Mouse (Mus musculus): ENCODE results near the gene Tril. TPM values are rescaled to one million over a fixed set of nuclear protein-coding genes. Genes with fewer than 3 reads are reported as not detected.

Gene Tril
- polyA plus RNA-seq, 1 experiment from 2014 or later = 48.4 TPM

DNA sequence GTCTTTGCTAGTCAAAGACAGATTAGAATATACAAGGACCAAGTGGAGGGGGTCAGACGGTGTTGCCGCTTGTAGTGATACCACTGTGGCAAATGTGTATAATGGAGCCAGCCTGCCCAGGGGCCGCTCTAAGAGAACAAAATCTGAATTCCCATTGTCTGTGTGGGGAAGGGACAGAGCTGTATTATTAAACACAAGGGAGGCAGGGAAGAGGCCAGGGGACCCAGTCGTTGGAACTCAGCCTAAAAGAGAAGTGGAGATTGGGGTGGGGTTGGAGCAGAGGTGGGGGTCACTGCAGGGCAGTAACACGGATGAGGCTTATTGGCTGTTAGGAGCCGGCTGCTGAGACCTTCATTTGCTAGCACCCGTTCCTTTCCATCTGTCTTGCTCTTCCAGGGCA, 41.1 kb downstream of the Tril start:
- no peaks in the 10 kb centered on the region for H3K27me3 ChIP-seq
- no peak overlapping the region for H3K4me3 ChIP-seq
- H3K9ac ChIP-seq = no peak overlapping the region
- no peaks in the 10 kb centered on the region for H3K9me3 ChIP-seq
- H3K4me2 ChIP-seq = no peak overlapping the region
- no peaks in the 10 kb centered on the region for H3K36me3 ChIP-seq
- H3K27ac ChIP-seq = no peak overlapping the region
- WGBS = 57% methylated on average over 7 of the region's 7 CpGs
- no peak for ATAC-seq (ENCODE audit: borderline replicate concordance, extremely low read depth, low FRiP score, low TSS enrichment)
- H3K4me1 ChIP-seq = no peaks in the 10 kb centered on the region; the same call in 1 of the 2 replicates

DNA sequence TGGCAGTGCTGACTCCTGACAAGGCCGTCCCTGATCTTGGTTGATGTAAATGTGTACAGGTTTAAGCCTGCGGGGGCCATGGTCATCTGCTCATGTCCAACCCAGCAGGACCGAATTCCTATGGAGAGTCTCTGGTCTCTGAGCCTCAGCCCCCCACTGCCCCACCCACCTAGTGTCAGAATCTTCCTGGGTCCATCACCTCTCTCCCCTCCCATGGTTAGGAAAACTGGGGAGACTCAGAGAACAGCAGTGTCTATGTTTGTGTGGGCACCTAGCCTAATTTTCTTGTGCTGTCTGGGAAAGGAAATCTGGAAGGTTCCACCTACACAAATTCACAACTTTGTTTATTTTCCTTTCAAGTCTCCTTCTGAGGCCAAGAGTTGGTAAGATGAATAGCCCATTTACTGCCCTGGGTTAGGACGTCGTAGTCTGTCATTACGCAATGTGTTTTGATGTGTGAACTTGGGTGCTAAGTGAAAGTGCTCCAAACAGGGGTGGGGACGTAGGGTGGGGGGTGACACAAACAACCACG, 42.1 kb downstream of the Tril start:
- Histone ChIP-seq H3K27ac (no peak overlapping the region), H3K9me3 (no peaks in the 10 kb centered on the region), H3K4me3 (no peak overlapping the region), H3K4me1 (no peaks in the 10 kb centered on the region; the same call in 1 of the 2 replicates), H3K9ac (no peak overlapping the region), H3K4me2 (no peak overlapping the region), H3K27me3 (no peaks in the 10 kb centered on the region), H3K36me3 (no peaks in the 10 kb centered on the region)
- no peak; the same call in 1 of the 2 replicates for ATAC-seq (ENCODE audit: borderline replicate concordance, extremely low read depth, low FRiP score, low TSS enrichment)
- 47% methylated on average over 8 of the region's 8 CpGs for WGBS

DNA sequence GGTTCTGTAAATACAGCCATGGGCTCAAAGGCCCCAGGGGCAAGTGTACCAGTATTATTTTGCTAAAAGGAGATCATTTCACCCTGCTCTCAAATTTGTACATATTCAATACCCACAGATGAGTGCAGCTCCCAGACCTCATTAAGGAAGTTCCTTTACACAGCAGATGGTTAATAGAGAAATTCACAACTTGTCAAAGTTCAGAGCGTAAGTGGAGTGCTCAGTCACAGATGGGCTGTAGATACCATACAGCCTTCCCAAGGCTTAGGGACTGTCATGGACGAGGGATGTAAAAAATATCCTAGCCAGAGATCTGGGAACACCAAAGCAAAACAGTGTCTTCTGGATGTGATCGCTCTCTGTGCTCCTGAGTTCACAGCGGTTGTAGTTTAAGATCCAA, 52.4 kb downstream of the Tril start:
- Histone ChIP-seq H3K4me2 (no peak overlapping the region), H3K27ac (no peak overlapping the region), H3K4me1 (0 out of 2 replicates have a peak, but pooled peaks cover 5% of the 10 kb centered on the region), H3K27me3 (no peaks in the 10 kb centered on the region), H3K36me3 (no peaks in the 10 kb centered on the region), H3K9me3 (no peaks in the 10 kb centered on the region), H3K4me3 (no peak overlapping the region), H3K9ac (no peak overlapping the region)
- no peak for ATAC-seq (ENCODE audit: borderline replicate concordance, extremely low read depth, low FRiP score, low TSS enrichment)
- 83% methylated on average over 4 of the region's 4 CpGs for WGBS

DNA sequence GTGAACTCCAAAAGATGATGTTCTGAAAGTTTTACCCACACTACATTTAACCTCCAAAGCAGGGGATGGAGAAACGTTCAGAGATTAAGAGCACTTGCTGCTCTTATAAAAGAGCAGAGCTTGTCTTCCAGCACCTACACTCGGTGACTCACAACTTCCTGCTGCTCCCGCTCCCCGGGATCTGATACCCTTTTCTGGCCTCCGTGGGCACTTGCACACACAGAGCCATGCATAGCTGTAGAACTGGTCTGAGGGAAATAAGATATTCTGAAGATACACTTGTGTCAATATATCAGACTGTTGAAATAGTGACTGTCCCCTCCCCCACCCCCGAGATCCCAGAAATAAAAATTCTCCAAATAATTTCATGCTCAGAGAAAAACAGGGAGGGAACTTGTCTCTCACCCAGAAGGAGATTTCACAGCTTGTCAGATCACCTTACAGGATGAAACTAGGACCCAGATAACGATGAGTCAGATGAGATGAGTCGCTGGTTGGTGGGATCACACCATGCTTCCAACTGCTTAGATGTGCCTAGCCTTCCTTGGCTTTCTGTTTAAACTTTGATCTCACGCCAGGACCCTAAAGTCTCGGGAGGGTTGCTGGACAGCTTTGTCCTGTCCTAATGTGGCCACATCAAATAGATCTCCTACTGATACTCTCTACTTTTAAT, 54.3 kb downstream of the Tril start:
- ATAC-seq (ENCODE audit: borderline replicate concordance, extremely low read depth, low FRiP score, low TSS enrichment) = no peak
- Histone ChIP-seq H3K36me3 (no peaks in the 10 kb centered on the region), H3K4me2 (no peak overlapping the region), H3K4me1 (0 out of 2 replicates have a peak, but pooled peaks cover 5% of the 10 kb centered on the region), H3K27ac (no peak overlapping the region), H3K9ac (no peak overlapping the region), H3K9me3 (no peaks in the 10 kb centered on the region), H3K4me3 (no peak overlapping the region), H3K27me3 (no peaks in the 10 kb centered on the region)
- WGBS = 20% methylated on average over 10 of the region's 10 CpGs

DNA sequence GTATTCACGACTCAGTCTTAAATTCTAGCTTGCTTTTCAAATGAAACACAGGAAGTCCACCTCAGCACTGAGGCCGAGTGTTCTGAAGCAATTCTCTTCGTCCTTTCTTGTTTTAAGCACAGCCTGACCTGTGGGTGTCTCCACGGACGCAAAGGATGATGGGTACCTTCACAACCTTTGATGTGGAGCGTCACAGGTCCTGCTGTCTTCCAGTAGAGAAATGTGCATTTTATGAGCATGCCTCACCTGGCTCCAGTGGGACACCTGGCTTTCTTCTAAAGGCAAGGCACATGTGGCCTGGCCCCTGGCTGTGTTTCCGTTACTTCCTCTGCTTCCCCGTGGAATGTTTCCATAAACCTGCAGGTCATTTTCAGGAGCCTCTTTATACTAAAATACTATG, 54.9 kb downstream of the Tril start:
- H3K36me3 ChIP-seq = no peaks in the 10 kb centered on the region
- WGBS = 57% methylated on average over 8 of the region's 8 CpGs
- H3K4me2 ChIP-seq = no peak overlapping the region
- H3K9me3 ChIP-seq = no peaks in the 10 kb centered on the region
- no peak overlapping the region for H3K9ac ChIP-seq
- ATAC-seq (ENCODE audit: borderline replicate concordance, extremely low read depth, low FRiP score, low TSS enrichment) = no peak
- H3K4me1 ChIP-seq = peaks cover 8% of the 10 kb centered on the region; the same call in 1 of the 2 replicates
- no peak overlapping the region for H3K27ac ChIP-seq
- H3K27me3 ChIP-seq = no peaks in the 10 kb centered on the region
- no peak overlapping the region for H3K4me3 ChIP-seq

Other genes starting within 250 kb of the Tril start
- gene Cpvl, start 157.8 kb upstream of the Tril start, polyA plus RNA-seq (2015; fragmentation: Nextera tagmentation; extraction: Ambion mirVana) = 0.14 and 0.19 TPM in 2 replicates
- 13.0 and 13.6 TPM in 2 replicates for gene Chn2, start 218.7 kb upstream of the Tril start, polyA plus RNA-seq (2015; fragmentation: Nextera tagmentation; extraction: Ambion mirVana)

Data from lung, embryonic 15.5 days (tissue).